Mouse (Mus musculus) T-helper 2 cell (primary cell): ENCODE data around the gene Pm20d2.

Experiments used
- in situ Hi-C: fragments of 300-600 bp; cut with MboI, MseI; formaldehyde crosslinking; loops from one replicate; pipeline ENCODE4 v1.15.1; 2025; ENCODE audit warnings: high pct_unique_total_duplicates

Gene Pm20d2

DNA sequence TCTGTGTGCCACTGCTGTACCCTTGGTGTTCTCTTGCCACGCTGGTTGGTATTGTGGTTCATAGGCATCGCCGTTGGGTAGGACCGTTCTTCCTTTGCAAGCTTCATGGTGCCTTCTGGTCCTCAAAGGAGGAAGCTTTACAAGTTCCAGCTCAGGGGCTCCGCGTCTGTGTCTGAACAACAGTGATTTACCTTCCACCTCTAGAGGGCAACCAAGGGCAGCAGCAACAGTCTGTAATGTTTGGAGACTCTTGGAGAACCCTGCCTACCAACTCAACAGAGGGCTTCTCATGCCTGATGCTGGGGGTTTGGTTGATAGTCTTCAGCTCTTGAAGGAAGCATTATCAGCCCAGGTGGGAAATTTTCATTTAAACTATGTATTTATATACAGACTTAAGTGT, 65.0 kb downstream of the Pm20d2 start:
- in situ Hi-C loops = no loop called here
